Mouse (Mus musculus) liver, adult 2 months (tissue): ENCODE results near the gene Blzf1.

Source experiments
- CTCF ChIP-seq: fragments of 200-500 bp; IDR thresholded peaks from 2 replicates; pipeline ENCODE4 v1.5.1; 2011; ENCODE audit warnings: low read depth, low read length, control low read depth
- POLR2A ChIP-seq: fragments of 200-500 bp; IDR thresholded peaks from 2 replicates; pipeline ENCODE4 v1.6.1; 2011; ENCODE audit warnings: low read length, control low read depth; ENCODE audit not compliant: insufficient read depth; ENCODE audit errors: extremely low read depth

DNA sequence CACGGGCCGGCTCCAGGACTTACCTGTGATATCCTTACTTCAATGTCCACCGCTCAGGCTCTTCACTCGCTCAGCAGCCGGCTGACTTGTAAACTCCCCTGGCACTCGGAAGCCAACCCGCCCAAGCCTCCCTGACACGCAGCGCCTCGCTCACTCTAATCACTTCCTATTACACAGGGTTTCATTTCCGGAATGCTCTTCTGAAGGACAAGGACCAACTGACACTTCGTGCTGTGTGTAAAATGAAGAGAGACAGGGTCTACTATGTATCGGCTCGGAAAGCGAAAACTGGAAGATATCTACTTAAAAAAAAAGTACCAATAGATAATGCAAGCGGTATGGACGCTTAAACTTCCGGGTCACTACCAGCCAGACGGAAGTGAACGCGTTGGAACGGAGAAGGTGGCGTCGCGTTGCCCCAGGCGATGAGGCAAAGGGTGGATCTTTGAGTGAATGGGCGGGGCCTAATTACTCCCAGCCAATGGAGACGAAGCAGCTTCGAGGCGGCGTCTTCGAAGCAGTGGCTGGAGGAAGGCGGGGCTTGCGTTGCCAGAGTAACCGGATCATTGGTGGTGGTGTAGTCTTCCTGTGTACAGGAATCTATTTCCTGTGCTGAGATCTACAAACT, at the start of gene Blzf1:
- no peak for TF ChIP-seq CTCF
- peak; percentile 47; the same call in 1 of the 2 replicates for TF ChIP-seq POLR2A
